Mouse (Mus musculus): ENCODE results near the gene Cdh24. TPM values are rescaled to one million over a fixed set of nuclear protein-coding genes. Genes with fewer than 3 reads are reported as not detected.
A peak's percentile ranks its signal among the peaks of the same experiment; 100 is the strongest.

Cdh24 gene
- polyA plus RNA-seq (2015; fragmentation: Nextera tagmentation; extraction: Ambion mirVana), result 9.5 and 10.3 TPM in 2 replicates

GRCm38 (mm10) chr14:54641305-54641969 lies at the start of gene Cdh24:
TSS of gene Cdh24 (minus strand) at chr14:54641364.
- H3K9ac ChIP-seq (ENCODE audit: low read depth, low read length), result peak within 1 kb of the TSS; percentile 94
- H3K4me3 ChIP-seq (ENCODE audit: low read length), result peak within 1 kb of the TSS; percentile 82
- peak within 1 kb of the TSS; percentile 80 for H3K27ac ChIP-seq (ENCODE audit: low read depth, low read length)
- H3K27me3 ChIP-seq (replicated peaks; ENCODE audit: control insufficient read depth, insufficient read depth, low read length), result no peaks in the 10 kb centered on the region
- peak; percentile 93 for ATAC-seq
- H3K36me3 ChIP-seq (ENCODE audit: control insufficient read depth, insufficient read depth, low read length), result peaks cover 49% of the 10 kb centered on the region
- H3K9me3 ChIP-seq (ENCODE audit: control insufficient read depth, low read length), result no peaks in the 10 kb centered on the region
- H3K4me1 ChIP-seq (ENCODE audit: control insufficient read depth, insufficient read depth, low read depth, low read length), result peaks cover 10% of the 10 kb centered on the region
- 0% methylated on average over 40 of the region's 52 CpGs for WGBS
- peak within 1 kb of the TSS; percentile 91 for H3K4me2 ChIP-seq (ENCODE audit: low read length)

GRCm38 (mm10) chr14:54687251-54687650 lies 46.1 kb upstream of the Cdh24 start:
- peak overlapping the region; percentile 13; the same call in 1 of the 2 replicates for H3K27ac ChIP-seq (ENCODE audit: low read depth, low read length)
- ATAC-seq, result no peak
- H3K36me3 ChIP-seq (ENCODE audit: control insufficient read depth, insufficient read depth, low read length), result 0 out of 2 replicates have a peak, but pooled peaks cover 4% of the 10 kb centered on the region
- peak overlapping the region; percentile 58 for H3K9ac ChIP-seq (ENCODE audit: low read depth, low read length)
- WGBS, result 8% methylated on average over 8 of the region's 8 CpGs
- H3K27me3 ChIP-seq (replicated peaks; ENCODE audit: control insufficient read depth, insufficient read depth, low read length), result no peaks in the 10 kb centered on the region
- H3K4me3 ChIP-seq (ENCODE audit: low read length), result peak overlapping the region; percentile 87
- peak overlapping the region; percentile 59 for H3K4me2 ChIP-seq (ENCODE audit: low read length)
- peaks cover 27% of the 10 kb centered on the region for H3K4me1 ChIP-seq (ENCODE audit: control insufficient read depth, insufficient read depth, low read depth, low read length)
- no peaks in the 10 kb centered on the region for H3K9me3 ChIP-seq (ENCODE audit: control insufficient read depth, low read length)

DNA sequence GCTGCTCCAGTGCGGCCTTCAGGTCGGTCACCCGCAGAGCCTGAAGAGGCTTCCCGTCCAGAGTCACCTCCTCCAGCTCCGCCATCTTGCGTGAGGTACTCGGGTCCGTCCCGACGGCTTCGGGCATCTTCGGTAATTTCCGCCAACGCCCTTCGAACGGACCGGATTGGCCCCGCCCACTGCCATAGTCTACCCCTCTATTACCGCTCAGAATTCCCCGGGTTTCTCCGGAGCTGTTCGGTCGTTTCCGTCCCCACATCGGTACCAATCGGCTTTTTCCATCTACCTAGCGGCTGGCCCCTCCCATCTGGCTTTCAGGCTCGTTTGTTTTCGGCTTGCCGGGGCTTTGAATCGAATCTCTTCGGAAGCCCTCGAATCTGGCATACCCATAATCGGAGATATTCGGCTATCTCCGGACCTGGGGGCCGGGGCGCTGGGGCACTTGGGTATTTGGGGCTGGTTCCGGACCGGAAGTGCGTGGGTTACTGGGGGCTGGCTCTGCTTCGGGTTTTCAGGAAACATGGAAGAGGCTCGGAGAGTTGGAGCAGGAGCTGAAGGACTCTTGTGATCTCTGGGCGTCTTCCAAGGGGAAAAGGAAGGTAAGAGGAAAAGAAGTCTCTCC lies 45.5 kb upstream of the Cdh24 start, which contains the start of gene Acin1:
TSS of gene Acin1 (minus strand) at position 410 of the 622 bp plus-strand sequence.
- peak within 1 kb of the TSS; percentile 97 for H3K27ac ChIP-seq (ENCODE audit: low read depth, low read length)
- H3K9ac ChIP-seq (ENCODE audit: low read depth, low read length), result peak within 1 kb of the TSS; percentile 97
- peak within 1 kb of the TSS; percentile 66 for H3K4me2 ChIP-seq (ENCODE audit: low read length)
- no peaks in the 10 kb centered on the region for H3K9me3 ChIP-seq (ENCODE audit: control insufficient read depth, low read length)
- WGBS, result under 1% methylated on average over 43 of the region's 44 CpGs
- peak; percentile 98 for ATAC-seq
- 0 out of 2 replicates have a peak, but pooled peaks cover 4% of the 10 kb centered on the region for H3K36me3 ChIP-seq (ENCODE audit: control insufficient read depth, insufficient read depth, low read length)
- peak within 1 kb of the TSS; percentile 87 for H3K4me3 ChIP-seq (ENCODE audit: low read length)
- peaks cover 27% of the 10 kb centered on the region for H3K4me1 ChIP-seq (ENCODE audit: control insufficient read depth, insufficient read depth, low read depth, low read length)
- no peaks in the 10 kb centered on the region for H3K27me3 ChIP-seq (replicated peaks; ENCODE audit: control insufficient read depth, insufficient read depth, low read length)

DNA sequence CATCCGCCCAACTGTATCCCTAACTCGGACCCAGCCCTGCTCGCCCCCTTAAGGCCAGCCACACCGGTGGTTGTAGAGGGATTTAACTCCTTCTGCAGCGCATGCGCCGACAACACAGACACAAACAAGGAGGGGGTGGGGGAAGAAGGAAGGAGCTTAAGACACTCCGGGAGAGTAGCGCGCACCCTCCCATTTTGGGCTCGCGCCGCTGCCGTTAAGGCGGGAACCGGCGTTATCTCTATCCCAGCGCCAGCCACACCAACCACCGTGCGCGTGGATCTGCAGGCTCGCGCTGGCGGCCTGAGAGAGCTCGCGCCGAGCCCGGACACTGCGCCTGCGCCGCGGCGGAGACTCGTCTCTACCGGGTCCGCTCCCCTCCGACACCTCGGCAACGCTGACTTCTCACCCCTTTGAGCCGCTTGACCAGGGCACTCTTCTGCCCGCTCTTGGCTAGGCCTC lies 44.9 kb upstream of the Cdh24 start, which contains the start of gene 1700123O20Rik:
TSS of gene 1700123O20Rik (plus strand) at position 154 of the 459 bp plus-strand sequence.
- 0 out of 2 replicates have a peak, but pooled peaks cover 4% of the 10 kb centered on the region for H3K36me3 ChIP-seq (ENCODE audit: control insufficient read depth, insufficient read depth, low read length)
- H3K9me3 ChIP-seq (ENCODE audit: control insufficient read depth, low read length), result no peaks in the 10 kb centered on the region
- peak within 1 kb of the TSS; percentile 66 for H3K4me2 ChIP-seq (ENCODE audit: low read length)
- H3K27me3 ChIP-seq (replicated peaks; ENCODE audit: control insufficient read depth, insufficient read depth, low read length), result no peaks in the 10 kb centered on the region
- WGBS, result under 1% methylated on average over 41 of the region's 41 CpGs
- peak within 1 kb of the TSS; percentile 97 for H3K9ac ChIP-seq (ENCODE audit: low read depth, low read length)
- H3K27ac ChIP-seq (ENCODE audit: low read depth, low read length), result peak within 1 kb of the TSS; percentile 97
- ATAC-seq, result peak; percentile 77
- peak within 1 kb of the TSS; percentile 87 for H3K4me3 ChIP-seq (ENCODE audit: low read length)
- H3K4me1 ChIP-seq (ENCODE audit: control insufficient read depth, insufficient read depth, low read depth, low read length), result peaks cover 27% of the 10 kb centered on the region

DNA sequence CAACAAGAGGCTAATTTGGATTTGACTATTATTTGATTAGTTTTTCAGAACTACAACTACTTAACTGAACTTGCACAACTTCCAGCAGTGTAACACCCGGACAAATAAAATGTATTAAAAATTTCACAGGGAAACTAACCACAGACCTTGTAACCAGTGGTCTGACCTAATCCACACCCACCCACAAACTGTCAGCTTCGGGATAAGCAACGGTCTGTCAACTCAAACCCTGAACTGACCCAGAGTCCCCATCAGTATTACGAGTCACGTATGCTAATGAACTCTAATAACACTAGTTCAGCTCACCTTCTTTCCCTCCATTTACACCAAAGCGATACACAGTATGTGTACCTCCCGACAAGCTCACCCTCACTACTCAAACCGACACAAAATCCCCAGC lies 44.3 kb upstream of the Cdh24 start:
- H3K36me3 ChIP-seq (ENCODE audit: control insufficient read depth, insufficient read depth, low read length), result 0 out of 2 replicates have a peak, but pooled peaks cover 4% of the 10 kb centered on the region
- no peak overlapping the region for H3K27ac ChIP-seq (ENCODE audit: low read depth, low read length)
- H3K4me2 ChIP-seq (ENCODE audit: low read length), result peak overlapping the region; percentile 66
- H3K9me3 ChIP-seq (ENCODE audit: control insufficient read depth, low read length), result no peaks in the 10 kb centered on the region
- H3K4me1 ChIP-seq (ENCODE audit: control insufficient read depth, insufficient read depth, low read depth, low read length), result peaks cover 27% of the 10 kb centered on the region
- no peak for ATAC-seq
- peak overlapping the region; percentile 97 for H3K9ac ChIP-seq (ENCODE audit: low read depth, low read length)
- 15% methylated on average over 8 of the region's 8 CpGs for WGBS
- H3K4me3 ChIP-seq (ENCODE audit: low read length), result peak overlapping the region; percentile 87
- no peaks in the 10 kb centered on the region for H3K27me3 ChIP-seq (replicated peaks; ENCODE audit: control insufficient read depth, insufficient read depth, low read length)

GRCm38 (mm10) chr14:54682396-54682795 lies 41.2 kb upstream of the Cdh24 start:
- Histone ChIP-seq H3K4me3 (ENCODE audit: low read length) (no peak overlapping the region), H3K9me3 (ENCODE audit: control insufficient read depth, low read length) (no peaks in the 10 kb centered on the region), H3K27me3 (replicated peaks; ENCODE audit: control insufficient read depth, insufficient read depth, low read length) (no peaks in the 10 kb centered on the region), H3K27ac (ENCODE audit: low read depth, low read length) (no peak overlapping the region), H3K4me2 (ENCODE audit: low read length) (no peak overlapping the region), H3K9ac (ENCODE audit: low read depth, low read length) (no peak overlapping the region), H3K36me3 (ENCODE audit: control insufficient read depth, insufficient read depth, low read length) (peaks cover 13% of the 10 kb centered on the region), H3K4me1 (ENCODE audit: control insufficient read depth, insufficient read depth, low read depth, low read length) (peaks cover 14% of the 10 kb centered on the region)
- no peak for ATAC-seq
- WGBS, result 96% methylated on average over 3 of the region's 3 CpGs

DNA sequence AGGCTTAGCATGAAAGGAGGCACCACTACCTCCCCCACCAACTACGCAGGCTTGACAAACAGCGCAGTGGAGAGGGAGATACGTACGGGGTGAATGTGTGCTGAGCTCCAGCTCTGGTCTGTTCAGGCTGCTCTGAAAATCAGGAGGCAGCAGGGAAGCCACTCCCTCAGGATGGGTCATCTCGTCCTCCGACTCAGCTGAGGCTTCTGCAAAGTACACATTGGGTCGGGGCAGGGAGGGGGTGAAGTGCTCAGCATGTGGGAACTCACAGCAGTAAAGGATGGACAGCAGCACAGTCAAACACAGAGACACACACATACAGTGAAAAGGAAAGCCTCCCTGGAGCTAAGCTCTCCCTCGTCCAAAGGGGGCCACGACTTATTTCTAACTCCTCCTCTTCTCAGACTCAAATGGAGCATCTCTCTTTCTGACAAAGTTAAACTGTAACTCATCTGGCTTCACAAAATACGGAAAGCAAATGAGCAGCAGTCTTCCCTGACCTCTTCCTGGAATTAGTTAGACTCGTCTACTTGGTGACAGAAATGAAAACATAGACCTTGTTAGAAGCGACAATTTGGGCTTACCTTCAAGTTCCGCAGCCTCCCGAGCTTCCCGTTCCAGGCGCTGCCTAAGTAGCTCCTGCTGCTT lies 37.6 kb upstream of the Cdh24 start:
- WGBS, result 80% methylated on average over 16 of the region's 16 CpGs
- Histone ChIP-seq H3K9ac (ENCODE audit: low read depth, low read length) (no peak overlapping the region), H3K4me3 (ENCODE audit: low read length) (no peak overlapping the region), H3K36me3 (ENCODE audit: control insufficient read depth, insufficient read depth, low read length) (peaks cover 25% of the 10 kb centered on the region), H3K27ac (ENCODE audit: low read depth, low read length) (no peak overlapping the region), H3K9me3 (ENCODE audit: control insufficient read depth, low read length) (no peaks in the 10 kb centered on the region), H3K4me2 (ENCODE audit: low read length) (no peak overlapping the region), H3K4me1 (ENCODE audit: control insufficient read depth, insufficient read depth, low read depth, low read length) (peaks cover 5% of the 10 kb centered on the region; the same call in 1 of the 2 replicates), H3K27me3 (replicated peaks; ENCODE audit: control insufficient read depth, insufficient read depth, low read length) (no peaks in the 10 kb centered on the region)
- no peak for ATAC-seq

GRCm38 (mm10) chr14:54676290-54676689 lies 35.1 kb upstream of the Cdh24 start:
- H3K9ac ChIP-seq (ENCODE audit: low read depth, low read length), result no peak overlapping the region
- WGBS, result 90% methylated on average over 5 of the region's 5 CpGs
- no peaks in the 10 kb centered on the region for H3K27me3 ChIP-seq (replicated peaks; ENCODE audit: control insufficient read depth, insufficient read depth, low read length)
- H3K27ac ChIP-seq (ENCODE audit: low read depth, low read length), result no peak overlapping the region
- no peak overlapping the region for H3K4me2 ChIP-seq (ENCODE audit: low read length)
- H3K36me3 ChIP-seq (ENCODE audit: control insufficient read depth, insufficient read depth, low read length), result peaks cover 31% of the 10 kb centered on the region
- no peak overlapping the region for H3K4me3 ChIP-seq (ENCODE audit: low read length)
- no peaks in the 10 kb centered on the region for H3K9me3 ChIP-seq (ENCODE audit: control insufficient read depth, low read length)
- no peak for ATAC-seq
- no peaks in the 10 kb centered on the region for H3K4me1 ChIP-seq (ENCODE audit: control insufficient read depth, insufficient read depth, low read depth, low read length)

- Histone ChIP-seq H3K36me3 (ENCODE audit: control insufficient read depth, insufficient read depth, low read length) (peaks cover 31% of the 10 kb centered on the region), H3K4me1 (ENCODE audit: control insufficient read depth, insufficient read depth, low read depth, low read length) (no peaks in the 10 kb centered on the region), H3K9ac (ENCODE audit: low read depth, low read length) (no peak overlapping the region), H3K9me3 (ENCODE audit: control insufficient read depth, low read length) (no peaks in the 10 kb centered on the region), H3K4me2 (ENCODE audit: low read length) (no peak overlapping the region), H3K27me3 (replicated peaks; ENCODE audit: control insufficient read depth, insufficient read depth, low read length) (no peaks in the 10 kb centered on the region), H3K27ac (ENCODE audit: low read depth, low read length) (no peak overlapping the region), H3K4me3 (ENCODE audit: low read length) (no peak overlapping the region)
- WGBS, result 70% methylated on average over 2 of the region's 2 CpGs
- no peak for ATAC-seq
Observed at GRCm38 (mm10) chr14:54674317-54674716, 33.2 kb upstream of the Cdh24 start.

Data from hindbrain, embryonic 16.5 days (tissue).